Mouse (Mus musculus) kidney, adult 11 months (tissue): ENCODE measurements around the gene Cd47.

Experiments
- DNase-seq: peaks from one replicate; pipeline ENCODE4 v3.0.0; 2022

Cd47 gene

GRCm38 (mm10) chr16:49876291-49877030 lies 76.1 kb downstream of the Cd47 start:
- no peak for DNase-seq

- DNase-seq: no peak
Observed at GRCm38 (mm10) chr16:49877243-49877642, 76.9 kb downstream of the Cd47 start.

GRCm38 (mm10) chr16:49878051-49878450 lies 77.7 kb downstream of the Cd47 start:
- DNase-seq: no peak

- DNase-seq: no peak
Observed at GRCm38 (mm10) chr16:49886403-49887066, 86.2 kb downstream of the Cd47 start.

- DNase-seq: no peak
Observed at GRCm38 (mm10) chr16:49887290-49887689, 87.0 kb downstream of the Cd47 start.

- DNase-seq: no peak
Observed at GRCm38 (mm10) chr16:49887811-49888564, 87.7 kb downstream of the Cd47 start.

GRCm38 (mm10) chr16:49889031-49889655 lies 88.8 kb downstream of the Cd47 start:
- DNase-seq: no peak

- no peak for DNase-seq
Observed at GRCm38 (mm10) chr16:49892252-49892651, 91.9 kb downstream of the Cd47 start.

GRCm38 (mm10) chr16:49892945-49893344 lies 92.6 kb downstream of the Cd47 start:
- no peak for DNase-seq

GRCm38 (mm10) chr16:49894624-49895023 lies 94.3 kb downstream of the Cd47 start:
- no peak for DNase-seq

- no peak for DNase-seq
Observed at GRCm38 (mm10) chr16:49896132-49896531, 95.8 kb downstream of the Cd47 start.

- DNase-seq: no peak
Observed at GRCm38 (mm10) chr16:49901395-49901794, 101.1 kb downstream of the Cd47 start.

- no peak for DNase-seq
Observed at GRCm38 (mm10) chr16:49902083-49902482, 101.8 kb downstream of the Cd47 start.

GRCm38 (mm10) chr16:49904248-49904930 lies 104.1 kb downstream of the Cd47 start:
- peak; percentile 11 for DNase-seq

GRCm38 (mm10) chr16:49905041-49905440 lies 104.7 kb downstream of the Cd47 start:
- no peak for DNase-seq

- no peak for DNase-seq
Observed at GRCm38 (mm10) chr16:49905601-49906001, 105.3 kb downstream of the Cd47 start.

- no peak for DNase-seq
Observed at GRCm38 (mm10) chr16:49906066-49906465, 105.7 kb downstream of the Cd47 start.

- DNase-seq: no peak
Observed at GRCm38 (mm10) chr16:49906940-49907339, 106.6 kb downstream of the Cd47 start.

- DNase-seq: no peak
Observed at GRCm38 (mm10) chr16:49907356-49907755, 107.0 kb downstream of the Cd47 start.

- no peak for DNase-seq
Observed at GRCm38 (mm10) chr16:49909536-49909935, 109.2 kb downstream of the Cd47 start.

- DNase-seq: no peak
Observed at GRCm38 (mm10) chr16:49914094-49914493, 113.8 kb downstream of the Cd47 start.
